ENCODE assay signal across 8 mouse cellular contexts in the genomic region with DNA sequence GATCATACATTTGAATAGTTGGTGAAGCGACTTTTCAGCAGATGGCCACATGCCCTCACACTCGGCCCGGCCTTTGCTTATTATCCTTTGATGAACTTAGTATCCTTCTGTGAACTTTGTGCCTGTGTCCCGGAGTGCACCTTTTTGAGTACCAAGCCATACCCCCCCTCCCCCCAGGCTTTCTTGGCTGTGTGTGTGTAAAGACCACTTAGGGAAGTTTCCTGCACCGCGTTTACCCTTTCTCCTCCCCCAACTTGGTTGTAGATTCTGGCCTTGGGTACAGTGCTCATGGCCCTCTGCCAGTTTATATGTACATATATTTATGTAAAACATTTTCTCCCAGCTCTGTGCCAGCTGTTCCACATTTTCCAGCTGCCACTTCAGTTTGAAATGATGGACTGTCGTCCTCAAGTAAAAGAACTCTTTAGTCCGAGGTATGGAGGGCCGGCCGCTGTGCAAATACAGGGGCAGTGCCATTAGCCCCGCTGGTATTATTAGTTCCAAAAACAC. TPM values are rescaled to one million over a fixed set of nuclear protein-coding genes. Genes with fewer than 3 reads are reported as not detected.
DNase-seq lines count a peak whose midpoint lies in the region; ATAC-seq and TF ChIP-seq lines count a peak whose summit lies in the region.

No protein-coding gene starts in this region.

- no peaks in the 10 kb centered on the region for H3K27me3 ChIP-seq in forebrain, embryonic 11.5 days (ENCODE audit: control insufficient read depth, insufficient read depth, low read length)
- H3K27me3 ChIP-seq in limb, embryonic 10.5 days (ENCODE audit: low read depth, poor library complexity, severe bottlenecking): no peaks in the 10 kb centered on the region
- H3K27me3 ChIP-seq in myocyte (ENCODE audit: control insufficient read depth, insufficient read depth, insufficient read length): no peaks in the 10 kb centered on the region

- H3K4me1 ChIP-seq in forebrain, embryonic 11.5 days (replicated peaks; ENCODE audit: control insufficient read depth, insufficient read depth, low read length): peaks cover 2% of the 10 kb centered on the region
- H3K4me1 ChIP-seq in limb, embryonic 10.5 days: peaks cover 55% of the 10 kb centered on the region

- H3K9ac ChIP-seq in forebrain, embryonic 11.5 days (ENCODE audit: low read length): peak overlapping the region; percentile 99

- no peaks in the 10 kb centered on the region for H3K9me3 ChIP-seq in forebrain, embryonic 11.5 days (ENCODE audit: control insufficient read depth, low read length)
- H3K9me3 ChIP-seq in limb, embryonic 10.5 days (replicated peaks): no peaks in the 10 kb centered on the region

- H3K27ac ChIP-seq in forebrain, embryonic 11.5 days (ENCODE audit: low read depth, low read length): peak overlapping the region; percentile 99
- H3K27ac ChIP-seq in limb, embryonic 10.5 days: peak overlapping the region; percentile 100

- peak overlapping the region; percentile 62 for H3K4me2 ChIP-seq in forebrain, embryonic 11.5 days (ENCODE audit: low read depth, low read length, severe bottlenecking)
- peak overlapping the region; percentile 68 for H3K4me2 ChIP-seq in myocyte (ENCODE audit: low read depth)

- peak overlapping the region; percentile 67 for H3ac ChIP-seq in myocyte (ENCODE audit: control insufficient read depth, insufficient read length)

- no peak for ATAC-seq in forebrain, embryonic 11.5 days (replicated peaks; ENCODE audit: low FRiP score)
- no peak for ATAC-seq in monocyte, adult 5-6 weeks (replicated peaks; ENCODE audit: insufficient number of reproducible peaks, low FRiP score, low TSS enrichment, poor library complexity, severe bottlenecking)

- peaks cover 58% of the 10 kb centered on the region for H3K79me2 ChIP-seq in myocyte (ENCODE audit: control insufficient read depth, insufficient read depth)

- peak overlapping the region; percentile 93 for H3K4me3 ChIP-seq in forebrain, embryonic 11.5 days (ENCODE audit: low read depth, low read length)
- H3K4me3 ChIP-seq in limb, embryonic 10.5 days: peak overlapping the region; percentile 98
- peak overlapping the region; percentile 65 for H3K4me3 ChIP-seq in myocyte

- peak; percentile 5 for DNase-seq in left cerebral cortex, postnatal 4 days
- DNase-seq in left cerebral cortex, postnatal 10 days (ENCODE audit: extremely low spot score in 1 of 2, low spot score in 2 of 2): no peak
- peak; percentile 71 for DNase-seq in forebrain, embryonic 11.5 days (ENCODE audit: low spot score)
- peak; percentile 70 for DNase-seq in limb, embryonic 10.5 days (ENCODE audit: low spot score)
- no peak for DNase-seq in cerebellum, postnatal 36 days
- DNase-seq in cerebellum, adult 18-20 months: no peak

- TF ChIP-seq POLR2A in myocyte (IDR thresholded peaks at IDR 0.05; ENCODE audit: insufficient read length, low read depth): no peak

- H3K36me3 ChIP-seq in forebrain, embryonic 11.5 days (ENCODE audit: control insufficient read depth, insufficient read depth, low read length): no peaks in the 10 kb centered on the region
- no peaks in the 10 kb centered on the region for H3K36me3 ChIP-seq in limb, embryonic 10.5 days
- no peaks in the 10 kb centered on the region for H3K36me3 ChIP-seq in myocyte (ENCODE audit: control insufficient read depth, insufficient read depth)

- 0% methylated on average over 11 of the region's 11 CpGs for WGBS in forebrain, embryonic 11.5 days
- 1% methylated on average over 11 of the region's 11 CpGs for WGBS in limb, embryonic 10.5 days

- intact Hi-C loops in left cerebral cortex, postnatal 4 days (cut with DNase I): loop anchor here (10.0 kb wide), 2 partner anchors 250 to 790 kb away; no protein-coding TSS in a partner anchor
- intact Hi-C loops in left cerebral cortex, postnatal 10 days (cut with DNase I): loop anchor here (5.0 kb wide), 1 partner anchor 88 kb away; no protein-coding TSS in a partner anchor

TF ChIP-seq in myocyte, 11 proteins besides CTCF, POLR2A, EP300 and RAD21:
- no peak for TF ChIP-seq USF1 (IDR thresholded peaks at IDR 0.05; ENCODE audit: low read depth)
- no peak for TF ChIP-seq REST (IDR thresholded peaks at IDR 0.05; ENCODE audit: insufficient read depth, insufficient read length)
- no peak for TF ChIP-seq E2F4 (IDR thresholded peaks at IDR 0.05; ENCODE audit: insufficient read depth)
- no peak for TF ChIP-seq POLR2AphosphoS2 (IDR thresholded peaks at IDR 0.05; ENCODE audit: insufficient read length, low read depth)

RNA-seq across cellular contexts. Expression of a gene that starts 1.8 kb away (rescaled TPM):
- 1 to 10 TPM; 8.1 to 8.2 TPM for total RNA-seq in left cerebral cortex, postnatal 4 days (2021)
- 1 to 10 TPM; 7.7 to 8.7 TPM for total RNA-seq in left cerebral cortex, postnatal 10 days (2021)
- 67.0 and 68.0 TPM in 2 replicates for polyA plus RNA-seq in forebrain, embryonic 11.5 days (2014; fragmentation: Nextera tagmentation; extraction: Ambion mirVana)
- 57.9 and 65.0 TPM in 2 replicates for polyA plus RNA-seq in limb, embryonic 10.5 days (2016; fragmentation: Nextera tagmentation; extraction: Ambion mirVana)
- 3.9 TPM for polyA plus RNA-seq in myocyte (2012; fragmentation: generic; extraction: Trizol)
- total RNA-seq in monocyte, adult 5-6 weeks (2017): not detected in 3 replicates

Comparison
In these comparisons a context has a peak if more than half of its experiments do, and no peak if none do; other contexts are left out.
1. DNase-seq: peak in left cerebral cortex, postnatal 4 days (single experiment), forebrain, embryonic 11.5 days (single experiment) and limb, embryonic 10.5 days (single experiment); none in left cerebral cortex, postnatal 10 days (0 of 2), cerebellum, postnatal 36 days (0 of 2) and cerebellum, adult 18-20 months (0 of 2).
2. Peak in every context shown above with its lines, with median percentiles within 50 percentile points of each other: H3K4me3 ChIP-seq.